Mouse (Mus musculus) NIH3T3 (cell line): Measurements from ENCODE around the gene Rps6kb2.

Experiments used
- DNase-seq: peaks from one replicate; pipeline ENCODE4 v3.0.0-alpha.2; 2012; ENCODE audit warnings: low read depth

Gene Rps6kb2

GRCm38 (mm10) chr19:4154437-4155222 is 8.5 kb downstream of the Rps6kb2 start:
- no peak for DNase-seq

- no peak for DNase-seq
These were observed 9.9 kb downstream of the Rps6kb2 start, which contains the start of gene Ptprcap for GRCm38 (mm10) chr19:4153232-4153654. Gene Ptprcap, plus strand, starts transcription at chr19:4153604.

DNA sequence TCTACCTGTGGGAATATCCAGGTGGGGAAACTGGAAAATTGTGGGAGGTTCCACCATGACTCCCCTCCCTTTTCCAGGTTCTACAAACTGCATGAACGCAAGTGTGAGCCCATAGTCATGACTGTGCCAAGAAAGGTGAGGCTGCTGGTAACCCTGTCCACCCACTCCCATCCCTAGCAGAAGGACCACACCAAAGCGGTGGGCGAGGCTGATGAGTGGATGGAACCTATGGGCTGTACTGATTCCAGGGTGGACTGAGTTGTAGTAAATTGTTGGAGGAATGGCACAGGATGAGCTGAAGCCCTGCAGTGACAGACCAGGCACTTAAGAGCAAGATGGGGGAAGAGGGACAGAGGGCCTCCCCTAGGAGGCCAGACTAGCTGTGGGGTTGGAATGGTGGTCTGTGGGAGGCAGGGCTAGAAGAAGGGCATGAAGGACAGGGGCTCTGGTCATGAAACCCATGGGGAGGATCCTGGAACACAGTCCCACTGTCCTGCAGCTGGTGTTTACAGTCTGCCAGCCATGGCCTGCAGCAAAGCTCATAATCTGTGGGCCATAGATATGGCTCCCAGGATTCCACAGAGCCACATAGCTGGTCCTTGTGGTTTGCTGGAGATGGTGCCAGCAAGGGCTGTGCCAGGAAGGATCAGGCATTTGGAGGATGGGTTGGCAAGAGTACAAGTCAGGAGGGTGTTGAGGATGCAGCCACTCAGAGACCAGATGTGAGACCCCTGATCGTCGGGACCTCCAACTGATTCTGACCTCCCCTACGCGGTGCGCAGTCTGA is 10.5 kb downstream of the Rps6kb2 start:
- no peak for DNase-seq

- no peak for DNase-seq
These were observed 11.3 kb downstream of the Rps6kb2 start for GRCm38 (mm10) chr19:4151898-4152297.

GRCm38 (mm10) chr19:4151488-4151860 is 11.7 kb downstream of the Rps6kb2 start:
- no peak for DNase-seq

DNA sequence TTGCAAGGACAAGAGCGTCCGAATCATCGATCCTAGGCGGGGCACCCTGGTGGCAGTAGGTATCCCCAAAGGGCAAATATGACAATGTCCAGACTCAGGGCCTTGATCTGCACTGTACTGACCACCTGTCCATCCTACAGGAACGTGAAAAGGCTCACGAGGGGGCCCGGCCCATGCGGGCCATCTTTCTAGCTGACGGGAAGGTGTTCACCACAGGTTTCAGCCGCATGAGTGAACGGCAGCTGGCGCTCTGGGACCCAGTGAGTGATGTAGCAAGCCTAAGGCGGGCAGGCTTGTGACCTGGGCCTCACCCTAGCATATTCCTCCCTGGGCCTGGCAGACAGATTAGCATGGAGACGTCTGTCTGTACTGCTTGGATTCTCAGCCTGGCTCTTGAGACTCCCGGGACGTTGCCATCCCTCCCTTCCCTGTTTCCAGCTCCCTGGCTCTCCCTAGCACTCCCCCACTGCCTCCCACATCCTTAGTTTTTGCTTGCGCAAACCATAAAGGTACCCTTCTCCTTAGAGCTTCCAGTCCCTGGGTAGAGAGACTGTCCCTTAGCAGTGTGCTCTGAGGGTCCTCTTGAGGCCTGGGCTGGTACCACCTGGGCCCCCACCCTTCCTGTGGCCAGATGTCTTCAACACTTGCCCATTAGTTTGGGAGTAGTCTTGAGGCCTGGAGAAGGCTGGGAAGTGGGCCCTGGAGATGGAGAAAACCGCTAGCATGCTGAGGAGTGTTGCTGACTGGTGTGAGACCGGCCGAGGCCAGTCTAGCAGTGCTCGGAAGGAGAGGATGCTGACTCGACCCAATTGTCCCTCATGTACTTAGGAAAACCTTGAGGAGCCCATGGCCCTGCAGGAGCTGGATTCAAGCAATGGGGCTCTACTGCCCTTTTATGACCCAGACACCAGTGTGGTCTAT is 12.3 kb downstream of the Rps6kb2 start:
- DNase-seq: no peak

- no peak for DNase-seq
These were observed 13.2 kb downstream of the Rps6kb2 start for GRCm38 (mm10) chr19:4149764-4150461.

DNA sequence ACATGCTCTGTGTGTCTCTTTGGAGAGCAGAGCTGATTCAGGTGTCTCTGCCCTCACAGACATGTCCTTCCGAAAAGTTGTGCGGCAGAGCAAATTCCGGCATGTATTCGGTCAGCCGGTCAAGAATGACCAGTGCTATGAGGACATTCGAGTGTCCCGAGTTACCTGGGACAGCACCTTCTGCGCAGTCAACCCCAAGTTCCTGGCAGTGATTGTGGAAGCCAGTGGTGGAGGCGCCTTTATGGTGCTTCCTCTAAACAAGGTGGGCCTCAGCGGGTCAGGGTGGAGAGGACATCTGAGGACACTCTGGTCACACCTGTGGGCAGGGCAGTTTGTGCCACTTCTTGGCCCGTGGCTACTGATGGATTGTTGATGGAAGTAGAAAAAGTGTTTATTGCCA is 13.9 kb downstream of the Rps6kb2 start:
- DNase-seq: no peak

- peak; percentile 46 for DNase-seq
These were observed 14.3 kb downstream of the Rps6kb2 start for GRCm38 (mm10) chr19:4148819-4149218.

- DNase-seq: peak; percentile 99
These were observed 14.7 kb downstream of the Rps6kb2 start, which contains the start of gene Coro1b for GRCm38 (mm10) chr19:4148491-4148806. Gene Coro1b, plus strand, starts transcription at chr19:4148619.

- no peak for DNase-seq
These were observed 15.2 kb downstream of the Rps6kb2 start for GRCm38 (mm10) chr19:4147782-4148490.

DNA sequence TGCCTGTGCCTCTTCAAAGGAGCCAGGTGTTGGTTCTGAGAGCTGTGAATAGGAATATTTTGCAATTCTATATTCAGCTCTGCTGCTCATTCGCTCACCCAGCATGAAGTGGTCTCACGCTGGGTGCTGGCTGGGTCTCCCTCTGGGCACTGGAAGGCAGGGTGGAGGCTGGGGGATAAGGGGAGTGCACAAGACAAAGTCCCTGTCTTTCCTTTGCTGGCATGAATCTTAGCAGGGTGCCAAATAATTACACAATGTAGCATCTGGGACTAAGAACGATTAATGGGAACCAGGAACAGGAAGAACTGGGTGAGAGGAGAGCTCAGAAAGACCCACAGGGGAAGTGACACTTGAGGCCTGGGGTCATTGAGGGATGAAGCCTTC is 16.1 kb downstream of the Rps6kb2 start:
- DNase-seq: no peak

- no peak for DNase-seq
These were observed 16.7 kb downstream of the Rps6kb2 start for GRCm38 (mm10) chr19:4146366-4147021.

- no peak for DNase-seq
These were observed 17.2 kb downstream of the Rps6kb2 start for GRCm38 (mm10) chr19:4145936-4146335.

DNA sequence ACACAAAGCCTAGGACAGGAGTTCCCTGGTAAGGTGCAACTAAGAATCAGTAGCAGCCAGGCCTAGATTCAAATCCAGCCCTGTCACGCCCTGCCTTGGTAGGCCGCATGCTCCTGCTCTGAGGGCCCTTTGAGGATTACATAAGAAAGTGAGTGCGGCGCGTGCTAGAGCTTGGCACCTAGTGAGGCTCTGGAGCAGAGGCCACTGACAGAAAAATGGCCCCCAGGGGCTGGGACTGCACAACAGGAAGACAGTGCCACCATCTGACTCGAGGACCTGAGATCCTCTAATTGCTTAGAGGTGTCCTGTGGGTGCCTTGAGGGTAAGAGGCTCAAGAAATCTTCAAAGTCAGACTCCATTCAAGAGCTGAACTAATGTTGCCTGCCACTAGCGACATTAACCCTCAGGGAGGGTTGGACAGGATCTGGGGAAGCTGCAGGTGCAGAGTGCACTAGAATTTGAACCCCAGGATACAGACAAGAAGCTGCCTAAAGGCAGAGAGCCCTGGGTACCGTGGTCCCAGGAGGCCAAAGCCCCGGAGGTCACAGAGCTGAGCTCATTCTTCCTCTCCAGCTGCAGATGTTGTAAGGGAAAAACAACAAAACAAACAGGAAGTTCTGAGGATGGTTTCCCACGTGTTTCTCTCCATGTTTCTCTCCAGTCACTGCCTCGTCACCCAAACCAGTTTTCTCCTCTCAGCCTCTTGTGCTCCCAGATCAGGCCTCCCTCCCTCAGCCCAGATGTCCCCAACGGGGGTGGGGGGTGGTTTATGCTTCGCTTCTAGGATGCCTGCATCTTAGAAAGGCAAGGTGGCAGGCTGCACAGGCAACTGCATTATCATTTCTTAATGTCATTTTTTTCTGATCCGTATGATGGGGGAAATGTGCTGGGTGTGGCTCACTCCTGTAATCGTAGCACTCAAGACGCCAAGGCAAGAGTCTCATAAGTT is 18.3 kb downstream of the Rps6kb2 start:
- DNase-seq: no peak

GRCm38 (mm10) chr19:4143759-4144268 is 19.3 kb downstream of the Rps6kb2 start, which contains the start of gene Cabp4:
Gene Cabp4, minus strand, starts transcription at chr19:4144033.
- DNase-seq: no peak

- DNase-seq: no peak
These were observed 20.6 kb downstream of the Rps6kb2 start for GRCm38 (mm10) chr19:4142416-4143173.

DNA sequence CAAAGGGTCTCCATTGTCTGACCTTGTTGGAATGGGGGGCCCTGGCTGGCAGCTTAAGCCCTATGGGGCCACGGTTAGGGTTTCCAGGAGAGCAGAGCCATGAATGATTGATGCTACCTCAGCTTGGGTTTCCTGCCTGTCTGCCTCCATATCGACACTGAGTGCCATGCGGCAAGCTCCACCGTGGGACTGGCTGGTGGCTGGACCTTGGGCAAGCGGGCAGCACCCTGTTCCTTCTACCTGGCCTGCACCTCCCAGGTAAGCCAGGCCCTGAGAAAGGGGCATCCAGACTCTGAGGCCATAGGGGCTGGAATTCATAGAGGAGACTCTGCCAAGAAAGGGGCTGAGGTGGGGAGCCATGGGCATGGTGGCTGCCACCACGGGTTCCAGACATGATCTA is 23.0 kb downstream of the Rps6kb2 start:
- DNase-seq: no peak
